Mouse (Mus musculus): ENCODE measurements at regions not wholly inside any gene's neighbourhood (a gene's known extent, or its start where the extent isn't known, plus 50 kb on each side); places are given as distances from the start of the nearest gene placed in this dataset.

DNA sequence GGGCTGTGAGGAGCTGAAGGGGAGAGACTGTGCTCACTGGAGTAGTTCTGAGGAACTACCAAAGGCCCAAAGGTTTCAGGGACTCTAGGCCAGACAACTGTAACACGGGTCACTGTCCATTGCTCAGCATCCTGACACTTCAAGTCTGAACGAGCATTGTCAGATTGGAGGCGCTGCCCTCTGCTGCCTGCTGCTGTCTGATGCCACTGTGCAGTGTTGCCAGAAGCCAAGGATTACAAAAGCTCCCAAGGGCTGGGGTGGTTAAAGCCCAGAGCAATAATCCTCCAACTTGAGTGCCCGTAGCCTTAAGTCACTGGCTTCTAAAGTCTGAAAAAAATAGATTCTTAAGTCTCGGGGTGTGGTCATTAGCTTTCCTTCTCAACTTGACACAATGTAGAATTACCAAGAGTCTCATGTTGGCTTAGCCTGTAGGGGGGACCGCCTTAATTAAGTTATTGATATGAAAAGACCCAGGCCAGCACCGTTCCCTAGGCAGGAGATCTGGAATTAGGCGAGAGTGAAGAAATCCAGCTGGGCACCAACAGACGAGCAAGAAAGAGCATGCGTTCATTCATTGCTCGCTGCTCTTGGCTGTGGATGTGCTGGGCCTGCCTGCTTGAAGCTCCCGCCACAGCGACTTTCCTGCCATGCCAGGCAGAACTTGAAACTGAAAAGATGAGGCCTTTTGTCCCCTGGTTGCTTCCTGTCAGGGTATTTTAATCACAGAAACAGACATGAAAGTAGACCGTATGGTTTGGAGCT lies 166.2 kb downstream of the Tex36 start:
- no peak for TF ChIP-seq POLR2A (IDR thresholded peaks at IDR 0.05; ENCODE audit: borderline replicate concordance, extremely low read depth, low read depth, low read length)
- TF ChIP-seq CTCF (IDR thresholded peaks at IDR 0.05; ENCODE audit: insufficient read depth, low read length) = no peak
